Mouse (Mus musculus) liver, embryonic 11.5 days (tissue): ENCODE results near the gene Phf1. TPM values are rescaled to one million over a fixed set of nuclear protein-coding genes. Genes with fewer than 3 reads are reported as not detected.
A peak's percentile ranks its signal among the peaks of the same experiment; 100 is the strongest.

Source experiments
- ATAC-seq: fragments of 200-750 bp; cut with Nextera tagmentation; replicated peaks from 2 replicates; pipeline ENCODE4 v1.8.0; 2017; ENCODE audit warnings: moderate number of reproducible peaks, mild to moderate bottlenecking, moderate TSS enrichment, moderate library complexity; ENCODE audit not compliant: low FRiP score
- DNase-seq: peaks from one replicate; pipeline ENCODE4 v3.0.0-alpha.2; 2017; ENCODE audit warnings: low spot score
- H3K27ac ChIP-seq: fragments of 300-500 bp; sonication (generic); 2 replicates; pipeline ENCODE4 v1.5.1; 2014; ENCODE audit warnings: mild to moderate bottlenecking, low read depth, low read length, control low read depth
- H3K27me3 ChIP-seq: fragments of 300-500 bp; sonication (generic); replicated peaks from 2 replicates; pipeline ENCODE4 v1.6.1; 2014; ENCODE audit warnings: low read length, mixed read lengths; ENCODE audit not compliant: control insufficient read depth, insufficient read depth
- H3K36me3 ChIP-seq: fragments of 300-500 bp; sonication (generic); 2 replicates; pipeline ENCODE4 v1.6.1; 2014; ENCODE audit warnings: mild to moderate bottlenecking, low read length, moderate library complexity, mixed read lengths; ENCODE audit not compliant: control insufficient read depth, insufficient read depth
- H3K4me1 ChIP-seq: fragments of 300-500 bp; sonication (generic); replicated peaks from 2 replicates; pipeline ENCODE4 v1.6.1; 2014; ENCODE audit warnings: low read length, mixed read lengths; ENCODE audit not compliant: control insufficient read depth, insufficient read depth
- H3K4me2 ChIP-seq: fragments of 300-500 bp; sonication (generic); 2 replicates; pipeline ENCODE4 v1.6.1; 2014; ENCODE audit warnings: mild to moderate bottlenecking, control low read depth, moderate library complexity
- H3K4me3 ChIP-seq: fragments of 300-500 bp; sonication (generic); 2 replicates; pipeline ENCODE4 v1.5.1; 2014; ENCODE audit warnings: low read depth, low read length, control low read depth
- H3K9ac ChIP-seq: fragments of 300-500 bp; sonication (generic); 2 replicates; pipeline ENCODE4 v1.6.1; 2014; ENCODE audit warnings: low read depth, low read length, control low read depth
- H3K9me3 ChIP-seq: fragments of 300-500 bp; sonication (generic); 2 replicates; pipeline ENCODE4 v1.6.1; 2016; ENCODE audit warnings: low read length, inconsistent platforms, mixed read lengths; ENCODE audit not compliant: control insufficient read depth
- WGBS: fragments of 180-500 bp; shearing (Covaris S2); extraction: QIAGEN DNeasy Blood & Tissue Kit; methylation state at CpG from one replicate; pipeline ENCODE4 v1.1.7; 2014; 5-methylcytosine and 5-hydroxymethylcytosine counted together
- polyA plus RNA-seq: library from polyadenylated mRNA; unstranded; fragments of >200 nt; fragmentation: Nextera tagmentation; extraction: Ambion mirVana; gene quantifications from 2 replicates; pipeline ENCODE4 v1.2.1, GENCODE M21; 2014

Gene Phf1
- polyA plus RNA-seq, 1 experiment from 2014 or later = 3.2 TPM

GRCm38 (mm10) chr17:26951406-26951805 lies 18.6 kb downstream of the Phf1 start:
- WGBS = 4% methylated on average over 11 of the region's 11 CpGs
- Histone ChIP-seq H3K4me3 (peak overlapping the region; percentile 43), H3K9ac (peak overlapping the region; percentile 52; the same call in 1 of the 2 replicates), H3K4me2 (peak overlapping the region; percentile 67), H3K27me3 (0 out of 2 replicates have a peak, but pooled peaks cover 3% of the 10 kb centered on the region), H3K27ac (no peak overlapping the region), H3K4me1 (peaks cover 67% of the 10 kb centered on the region), H3K9me3 (no peaks in the 10 kb centered on the region), H3K36me3 (0 out of 2 replicates have a peak, but pooled peaks cover 2% of the 10 kb centered on the region)
- DNase-seq (peak; percentile 73), ATAC-seq (peak; percentile 42; the same call in 1 of the 2 replicates)

GRCm38 (mm10) chr17:26951952-26952877 lies 19.4 kb downstream of the Phf1 start:
- DNase-seq = no peak

DNA sequence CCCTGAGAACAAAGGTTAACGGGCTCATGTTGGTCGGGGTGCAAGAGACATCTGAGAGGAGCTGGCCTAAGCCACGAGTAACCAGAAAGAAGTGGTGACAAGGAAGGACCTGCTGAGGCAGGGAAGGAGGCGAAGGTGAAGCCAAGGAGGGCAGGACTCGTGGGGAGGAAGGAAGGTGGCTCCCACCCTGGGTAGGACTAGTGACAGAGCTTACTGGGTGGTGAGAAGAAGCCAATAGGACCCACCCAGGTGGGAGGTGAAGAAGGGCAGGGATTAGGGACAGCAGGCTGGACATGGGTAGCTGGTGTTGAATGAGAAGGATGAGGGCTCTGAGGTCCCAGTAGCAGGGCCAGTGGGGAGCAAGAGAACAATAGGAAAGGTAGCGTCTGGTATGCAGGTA lies 20.3 kb downstream of the Phf1 start:
- Histone ChIP-seq H3K9me3 (no peaks in the 10 kb centered on the region), H3K36me3 (peaks cover 2% of the 10 kb centered on the region; the same call in 1 of the 2 replicates), H3K27me3 (0 out of 2 replicates have a peak, but pooled peaks cover 3% of the 10 kb centered on the region), H3K27ac (no peak overlapping the region), H3K4me1 (peaks cover 66% of the 10 kb centered on the region), H3K4me3 (no peak overlapping the region), H3K4me2 (peak overlapping the region; percentile 67), H3K9ac (no peak overlapping the region)
- 38% methylated on average over 6 of the region's 6 CpGs for WGBS
- ATAC-seq = no peak
- DNase-seq = no peak

More at GRCm38 (mm10) chr17:26951952-26952877, 19.4 kb downstream of the Phf1 start:
- H3K9ac ChIP-seq = peak overlapping the region; percentile 52
- 5% methylated on average over 22 of the region's 23 CpGs for WGBS
- no peak for ATAC-seq
- no peaks in the 10 kb centered on the region for H3K9me3 ChIP-seq
- 0 out of 2 replicates have a peak, but pooled peaks cover 3% of the 10 kb centered on the region for H3K27me3 ChIP-seq
- peak overlapping the region; percentile 67 for H3K4me2 ChIP-seq
- H3K4me1 ChIP-seq = peaks cover 68% of the 10 kb centered on the region
- H3K36me3 ChIP-seq = peaks cover 2% of the 10 kb centered on the region; the same call in 1 of the 2 replicates
- H3K27ac ChIP-seq = no peak overlapping the region
- peak overlapping the region; percentile 43 for H3K4me3 ChIP-seq

DNA sequence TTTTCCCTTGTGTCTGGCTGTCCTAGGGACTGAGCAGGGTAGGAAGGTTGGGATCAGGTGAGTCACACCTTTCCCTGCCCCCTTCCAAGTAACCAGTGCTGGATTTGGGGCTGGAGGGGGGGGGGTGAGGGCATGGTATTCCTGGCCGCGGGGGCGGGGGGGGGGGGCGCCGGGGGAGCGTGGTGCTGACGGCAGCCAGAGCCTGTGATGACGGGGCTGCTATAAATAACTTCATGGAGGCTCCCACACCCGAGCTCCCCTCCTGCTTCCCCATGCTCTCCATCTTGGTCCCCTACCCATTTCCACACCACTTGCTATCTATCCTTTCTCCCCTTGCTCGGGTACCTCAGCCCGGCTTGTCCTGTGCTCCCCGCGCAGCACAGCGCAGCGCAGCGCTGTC lies 20.9 kb downstream of the Phf1 start:
- no peak overlapping the region for H3K4me3 ChIP-seq
- no peak overlapping the region for H3K27ac ChIP-seq
- no peak overlapping the region for H3K9ac ChIP-seq
- peaks cover 2% of the 10 kb centered on the region; the same call in 1 of the 2 replicates for H3K36me3 ChIP-seq
- ATAC-seq (no peak), DNase-seq (no peak)
- H3K4me1 ChIP-seq = peaks cover 65% of the 10 kb centered on the region
- WGBS = 21% methylated on average over 14 of the region's 16 CpGs
- 0 out of 2 replicates have a peak, but pooled peaks cover 3% of the 10 kb centered on the region for H3K27me3 ChIP-seq
- no peaks in the 10 kb centered on the region for H3K9me3 ChIP-seq
- peak overlapping the region; percentile 67 for H3K4me2 ChIP-seq

DNA sequence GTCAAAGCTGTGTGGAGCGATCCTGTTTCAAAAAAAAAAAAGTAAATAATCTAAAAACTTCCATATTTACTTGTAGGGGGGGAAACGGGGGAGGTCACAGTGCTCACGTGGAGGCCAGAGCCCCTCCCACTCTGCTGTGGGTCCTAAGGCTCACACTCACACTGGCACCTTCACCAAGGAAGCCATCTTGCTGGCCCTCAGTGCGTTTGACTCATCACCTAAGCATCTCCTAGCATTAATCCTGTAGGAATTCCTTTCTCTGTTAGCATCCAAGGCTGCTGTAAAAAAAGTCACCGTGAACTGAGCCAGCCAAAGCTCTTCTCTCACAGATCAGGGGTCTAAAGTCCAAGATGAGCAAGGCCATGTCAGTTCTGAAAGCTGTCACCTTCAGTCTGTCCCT lies 23.5 kb downstream of the Phf1 start:
- peak overlapping the region; percentile 58 for H3K9ac ChIP-seq
- H3K4me2 ChIP-seq = peak overlapping the region; percentile 65
- H3K27me3 ChIP-seq = 0 out of 2 replicates have a peak, but pooled peaks cover 3% of the 10 kb centered on the region
- H3K27ac ChIP-seq = peak overlapping the region; percentile 69
- ATAC-seq (no peak), DNase-seq (no peak)
- H3K4me3 ChIP-seq = peak overlapping the region; percentile 35; the same call in 1 of the 2 replicates
- peaks cover 9% of the 10 kb centered on the region for H3K36me3 ChIP-seq
- H3K9me3 ChIP-seq = no peaks in the 10 kb centered on the region
- 72% methylated on average over 5 of the region's 5 CpGs for WGBS
- peaks cover 48% of the 10 kb centered on the region for H3K4me1 ChIP-seq

- peaks cover 9% of the 10 kb centered on the region for H3K36me3 ChIP-seq
- H3K4me1 ChIP-seq = peaks cover 42% of the 10 kb centered on the region
- H3K9me3 ChIP-seq = no peaks in the 10 kb centered on the region
- ATAC-seq = peak; percentile 85
- H3K4me3 ChIP-seq = peak overlapping the region; percentile 35; the same call in 1 of the 2 replicates
- 49% methylated on average over 18 of the region's 18 CpGs for WGBS
- peak overlapping the region; percentile 61 for H3K9ac ChIP-seq
- peak overlapping the region; percentile 65 for H3K4me2 ChIP-seq
- H3K27ac ChIP-seq = peak overlapping the region; percentile 69
- no peak for DNase-seq
- 0 out of 2 replicates have a peak, but pooled peaks cover 3% of the 10 kb centered on the region for H3K27me3 ChIP-seq
Observed at GRCm38 (mm10) chr17:26956895-26957294, 24.0 kb downstream of the Phf1 start.

DNA sequence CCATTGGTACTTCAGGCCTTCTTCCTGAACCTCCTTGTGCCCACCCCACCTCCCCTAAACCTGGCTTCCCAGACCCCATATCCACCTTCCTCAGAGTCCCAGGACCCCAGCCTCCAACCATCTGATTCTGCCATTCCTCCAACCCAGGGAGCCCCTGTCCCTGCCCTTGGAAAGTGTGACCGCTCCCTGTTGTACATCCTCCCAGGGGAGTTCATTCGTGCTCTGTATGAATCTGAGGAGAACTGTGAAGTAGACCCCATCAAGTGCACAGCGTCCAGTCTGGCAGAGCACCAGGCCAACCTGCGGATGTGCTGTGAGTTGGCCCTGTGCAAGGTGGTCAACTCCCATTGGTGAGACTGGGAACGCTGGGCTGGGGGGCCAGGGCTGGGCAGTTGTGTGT lies 25.0 kb downstream of the Phf1 start:
- H3K9me3 ChIP-seq = no peaks in the 10 kb centered on the region
- peaks cover 13% of the 10 kb centered on the region for H3K36me3 ChIP-seq
- H3K4me2 ChIP-seq = no peak overlapping the region; the same call in 1 of the 2 replicates
- DNase-seq (no peak), ATAC-seq (no peak)
- WGBS = 92% methylated on average over 5 of the region's 5 CpGs
- no peak overlapping the region for H3K9ac ChIP-seq
- H3K27me3 ChIP-seq = 0 out of 2 replicates have a peak, but pooled peaks cover 3% of the 10 kb centered on the region
- H3K4me1 ChIP-seq = peaks cover 32% of the 10 kb centered on the region
- no peak overlapping the region for H3K27ac ChIP-seq
- H3K4me3 ChIP-seq = no peak overlapping the region

GRCm38 (mm10) chr17:26958880-26959279 lies 26.0 kb downstream of the Phf1 start:
- H3K36me3 ChIP-seq = peaks cover 13% of the 10 kb centered on the region
- 61% methylated on average over 5 of the region's 5 CpGs for WGBS
- H3K4me1 ChIP-seq = peaks cover 22% of the 10 kb centered on the region
- no peak overlapping the region for H3K4me3 ChIP-seq
- H3K4me2 ChIP-seq = no peak overlapping the region
- DNase-seq (no peak), ATAC-seq (no peak)
- H3K27me3 ChIP-seq = no peaks in the 10 kb centered on the region
- no peak overlapping the region for H3K27ac ChIP-seq
- H3K9ac ChIP-seq = no peak overlapping the region
- H3K9me3 ChIP-seq = no peaks in the 10 kb centered on the region
